8 mouse cellular contexts compared by ENCODE assay signal in genomic region chr5:106695681-106696395, GRCm38 (mm10). TPM values are rescaled to one million over a fixed set of nuclear protein-coding genes. Genes with fewer than 3 reads are reported as not detected.
DNase-seq lines count a peak whose midpoint lies in the region; ATAC-seq and TF ChIP-seq lines count a peak whose summit lies in the region.

No protein-coding gene starts in this region.

- H3K4me1 ChIP-seq in cortical plate, adult 2 months (ENCODE audit: control insufficient read depth, insufficient read depth, low read length) = peaks cover 7% of the 10 kb centered on the region
- H3K4me1 ChIP-seq in kidney, adult 2 months (ENCODE audit: control insufficient read depth, insufficient read depth, low read length) = peaks cover 6% of the 10 kb centered on the region; the same call in 1 of the 2 replicates
- H3K4me1 ChIP-seq in liver, embryonic 15.5 days (replicated peaks) = peaks cover 42% of the 10 kb centered on the region
- peaks cover 10% of the 10 kb centered on the region for H3K4me1 ChIP-seq in neural tube, embryonic 11.5 days (ENCODE audit: control insufficient read depth, insufficient read depth, low read length)
- peaks cover 8% of the 10 kb centered on the region; the same call in 1 of the 2 replicates for H3K4me1 ChIP-seq in thymus, adult 2 months (replicated peaks; ENCODE audit: control insufficient read depth, insufficient read depth, low read length)

- WGBS in kidney, adult 2 months = under 1% methylated on average over 59 of the region's 63 CpGs
- under 1% methylated on average over 63 of the region's 63 CpGs for WGBS in liver, embryonic 15.5 days (ENCODE audit: insufficient replicate concordance)
- under 1% methylated on average over 46 of the region's 63 CpGs for WGBS in neural tube, embryonic 11.5 days
- WGBS in thymus, adult 2 months = 1% methylated on average over 63 of the region's 63 CpGs

- no peaks in the 10 kb centered on the region for H3K27me3 ChIP-seq in kidney, adult 2 months (replicated peaks; ENCODE audit: control insufficient read depth, insufficient read depth, low read length)
- no peaks in the 10 kb centered on the region for H3K27me3 ChIP-seq in liver, embryonic 15.5 days
- no peaks in the 10 kb centered on the region for H3K27me3 ChIP-seq in neural tube, embryonic 11.5 days (ENCODE audit: control insufficient read depth, insufficient read depth, low read length)
- H3K27me3 ChIP-seq in thymus, adult 2 months (ENCODE audit: control insufficient read depth, insufficient read depth, low read length) = no peaks in the 10 kb centered on the region

- TF ChIP-seq POLR2A in cortical plate, adult 2 months (IDR thresholded peaks at IDR 0.05; ENCODE audit: extremely low read depth, insufficient read depth, low read length) = no peak
- no peak for TF ChIP-seq POLR2A in kidney, adult 2 months (IDR thresholded peaks at IDR 0.05; ENCODE audit: low read depth, low read length)
- no peak for TF ChIP-seq POLR2A in thymus, adult 2 months (IDR thresholded peaks at IDR 0.05; ENCODE audit: control insufficient read depth, extremely low read depth, insufficient read depth, low read length, poor library complexity)

- H3K36me3 ChIP-seq in kidney, adult 2 months (ENCODE audit: control insufficient read depth, insufficient read depth, low read length) = no peaks in the 10 kb centered on the region
- peaks cover 16% of the 10 kb centered on the region for H3K36me3 ChIP-seq in liver, embryonic 15.5 days (replicated peaks)
- H3K36me3 ChIP-seq in neural tube, embryonic 11.5 days (ENCODE audit: control insufficient read depth, insufficient read depth, low read length) = no peaks in the 10 kb centered on the region
- 0 out of 2 replicates have a peak, but pooled peaks cover under 1% of the 10 kb centered on the region for H3K36me3 ChIP-seq in thymus, adult 2 months (ENCODE audit: control insufficient read depth, insufficient read depth, low read length)

- peak overlapping the region; percentile 99 for H3K27ac ChIP-seq in cortical plate, adult 2 months (ENCODE audit: insufficient read depth, low read length)
- peak overlapping the region; percentile 92 for H3K27ac ChIP-seq in kidney, adult 2 months (ENCODE audit: insufficient read depth, low read depth, low read length)
- peak overlapping the region; percentile 96 for H3K27ac ChIP-seq in liver, embryonic 15.5 days (replicated peaks)
- H3K27ac ChIP-seq in neural tube, embryonic 11.5 days (ENCODE audit: low read depth, low read length) = peak overlapping the region; percentile 99
- peak overlapping the region; percentile 80 for H3K27ac ChIP-seq in thymus, adult 2 months (ENCODE audit: control insufficient read depth, insufficient read depth, low read length)

- peak overlapping the region; percentile 46 for H3K4me3 ChIP-seq in cortical plate, adult 2 months (ENCODE audit: insufficient read depth, low read length)
- H3K4me3 ChIP-seq in kidney, adult 2 months (ENCODE audit: insufficient read depth, low read depth, low read length) = peak overlapping the region; percentile 75
- peak overlapping the region; percentile 98 for H3K4me3 ChIP-seq in liver, embryonic 15.5 days (replicated peaks)
- peak overlapping the region; percentile 83 for H3K4me3 ChIP-seq in neural tube, embryonic 11.5 days (ENCODE audit: low read depth, low read length)
- peak overlapping the region; percentile 72 for H3K4me3 ChIP-seq in thymus, adult 2 months (ENCODE audit: control insufficient read depth, insufficient read depth, low read length)

- H3K4me2 ChIP-seq in liver, embryonic 15.5 days = peak overlapping the region; percentile 80
- H3K4me2 ChIP-seq in neural tube, embryonic 11.5 days (ENCODE audit: low read depth) = peak overlapping the region; percentile 65

- TF ChIP-seq CTCF in cortical plate, adult 2 months (IDR thresholded peaks at IDR 0.05; ENCODE audit: extremely low read depth, insufficient read depth, low read length) = no peak
- TF ChIP-seq CTCF in kidney, adult 2 months (conservative IDR thresholded peaks at IDR 0.05; ENCODE audit: insufficient read depth, insufficient read length, low read depth, low read length) = no peak
- no peak for TF ChIP-seq CTCF in thymus, adult 2 months (IDR thresholded peaks at IDR 0.05; ENCODE audit: borderline replicate concordance, control insufficient read depth, extremely low read depth, insufficient read depth, low read length, poor library complexity)

- no peaks in the 10 kb centered on the region for H3K9me3 ChIP-seq in liver, embryonic 15.5 days (replicated peaks)
- no peaks in the 10 kb centered on the region for H3K9me3 ChIP-seq in neural tube, embryonic 11.5 days (ENCODE audit: control insufficient read depth, low read length)

- peak overlapping the region; percentile 99 for H3K9ac ChIP-seq in liver, embryonic 15.5 days
- H3K9ac ChIP-seq in neural tube, embryonic 11.5 days (ENCODE audit: low read length) = peak overlapping the region; percentile 99

- peak; percentile 71 for ATAC-seq in granulocyte monocyte progenitor cell, adult 5-6 weeks (replicated peaks; ENCODE audit: poor library complexity, severe bottlenecking)
- ATAC-seq in liver, embryonic 15.5 days (ENCODE audit: insufficient read depth) = peak; percentile 78
- ATAC-seq in neural tube, embryonic 11.5 days (ENCODE audit: insufficient read depth, low FRiP score, low TSS enrichment) = peak; percentile 90

- DNase-seq in left cerebral cortex, adult 11 months (ENCODE audit: low spot score) = peak; percentile 38
- no peak for DNase-seq in left cerebral cortex, adult 18-20 months (ENCODE audit: low spot score in 2 of 2)
- DNase-seq in kidney, adult 2 months = peak; percentile 74
- peak; percentile 84 for DNase-seq in neural tube, embryonic 11.5 days (ENCODE audit: low spot score)
- DNase-seq in thymus, adult 2 months = peak; percentile 75

RNA-seq across cellular contexts. Expression of gene Zfp644, which starts 1.2 kb away (rescaled TPM):
- total RNA-seq in left cerebral cortex, adult 18-20 months (2021) = 100 to 1,000 TPM; 125 to 129 TPM
- polyA plus RNA-seq in cortical plate, adult 2 months (2012; rRNA removed) = 38.7 and 41.2 TPM in 2 replicates
- 70.3 and 74.0 TPM in 2 replicates for total RNA-seq in granulocyte monocyte progenitor cell, adult 5-6 weeks (2014; fragmentation: Nextera tagmentation)
- 61.9 and 63.9 TPM in 2 replicates for total RNA-seq in granulocyte monocyte progenitor cell, adult 5-6 weeks (2017)
- polyA plus RNA-seq in kidney, adult 2 months (2012; rRNA removed) = 11.3 and 12.4 TPM in 2 replicates
- 16.5 and 16.7 TPM in 2 replicates for polyA plus RNA-seq in liver, embryonic 15.5 days (2015; fragmentation: Nextera tagmentation; extraction: Ambion mirVana)
- polyA plus RNA-seq in neural tube, embryonic 11.5 days (2014; fragmentation: Nextera tagmentation; extraction: Ambion mirVana) = 66.8 and 77.1 TPM in 2 replicates
- 23.9 and 32.0 TPM in 2 replicates for polyA plus RNA-seq in thymus, adult 2 months (2012; rRNA removed)

Comparison
In these comparisons a context has a peak if more than half of its experiments do, and no peak if none do; other contexts are left out.
1. DNase-seq: peak in left cerebral cortex, adult 11 months (single experiment), kidney, adult 2 months (single experiment), neural tube, embryonic 11.5 days (single experiment) and thymus, adult 2 months (single experiment); none in left cerebral cortex, adult 18-20 months (0 of 2).
2. H3K4me3 ChIP-seq: peak in every context shown above with its lines; median percentile 98 in liver, embryonic 15.5 days; 83 in neural tube, embryonic 11.5 days; 75 in kidney, adult 2 months; 72 in thymus, adult 2 months; 46 in cortical plate, adult 2 months.
3. Peak in every context shown above with its lines, with median percentiles within 50 percentile points of each other: H3K27ac ChIP-seq and ATAC-seq.